ENCODE assay signal across 11 mouse cellular contexts in the genomic region with DNA sequence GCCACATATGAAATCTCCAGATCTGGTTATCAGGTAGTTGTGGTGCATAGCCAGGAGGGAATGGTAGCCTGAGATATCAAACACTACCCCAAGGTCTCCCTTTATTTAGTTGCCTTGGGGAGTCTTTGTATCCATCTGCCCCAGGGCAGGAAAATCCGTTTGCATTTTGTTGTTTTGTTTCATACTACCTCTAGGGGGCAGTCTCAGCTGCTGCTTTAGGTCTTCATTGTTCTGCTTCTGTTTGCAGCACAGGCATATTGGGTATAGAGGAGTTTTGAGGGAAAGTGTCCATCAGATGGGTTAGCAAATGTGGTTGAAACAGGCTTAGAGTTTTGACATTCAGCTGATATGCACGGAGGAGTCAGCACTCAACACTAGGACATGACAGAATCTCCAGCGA. TPM values are rescaled to one million over a fixed set of nuclear protein-coding genes. Genes with fewer than 3 reads are reported as not detected.
DNase-seq lines count a peak whose midpoint lies in the region; ATAC-seq and TF ChIP-seq lines count a peak whose summit lies in the region.
"Had no signal": no experiment of that assay in that cellular context is flagged by ENCODE, and none has a peak within 500 bp of the region (broad histone marks: within the 10 kb centered on the region; RNA-seq: fewer than 3 reads in every experiment).

No protein-coding gene starts in this region.

- no peaks in the 10 kb centered on the region for H3K27me3 ChIP-seq in forebrain, postnatal 0 days (ENCODE audit: insufficient read depth, low read length)
- H3K27me3 ChIP-seq in forebrain, embryonic 11.5 days (ENCODE audit: control insufficient read depth, insufficient read depth, low read length): no peaks in the 10 kb centered on the region
- H3K27me3 ChIP-seq in neural tube, embryonic 15.5 days (replicated peaks): no peaks in the 10 kb centered on the region
- H3K27me3 ChIP-seq: forebrain, embryonic 13.5 days had no signal

- ATAC-seq in forebrain, postnatal 0 days: peak; percentile 34; the same call in 1 of the 2 replicates
- no peak for ATAC-seq in forebrain, embryonic 11.5 days (replicated peaks; ENCODE audit: low FRiP score)
- no peak for ATAC-seq in neural tube, embryonic 15.5 days (ENCODE audit: low FRiP score)

- no peak overlapping the region for H3K27ac ChIP-seq in forebrain, postnatal 0 days (ENCODE audit: low read depth, low read length)
- no peak overlapping the region for H3K27ac ChIP-seq in forebrain, embryonic 11.5 days (ENCODE audit: low read depth, low read length)
- no peak overlapping the region for H3K27ac ChIP-seq in neural tube, embryonic 15.5 days (replicated peaks)
- H3K27ac ChIP-seq: forebrain, embryonic 13.5 days had no signal

- H3K4me3 ChIP-seq in forebrain, postnatal 0 days (ENCODE audit: low read depth, low read length): no peak overlapping the region
- no peak overlapping the region for H3K4me3 ChIP-seq in forebrain, embryonic 11.5 days (ENCODE audit: low read depth, low read length)
- H3K4me3 ChIP-seq in neural tube, embryonic 15.5 days (replicated peaks): no peak overlapping the region
- H3K4me3 ChIP-seq: forebrain, embryonic 13.5 days had no signal

- intact Hi-C loops in gastrocnemius, postnatal 36 days (cut with DNase I): loop anchor here (5.0 kb wide), 1 partner anchor 339 kb away; no protein-coding TSS in a partner anchor

- no peaks in the 10 kb centered on the region for H3K4me1 ChIP-seq in forebrain, postnatal 0 days (ENCODE audit: insufficient read depth)
- no peaks in the 10 kb centered on the region for H3K4me1 ChIP-seq in forebrain, embryonic 11.5 days (replicated peaks; ENCODE audit: control insufficient read depth, insufficient read depth, low read length)
- H3K4me1 ChIP-seq in neural tube, embryonic 15.5 days: no peaks in the 10 kb centered on the region
- H3K4me1 ChIP-seq: forebrain, embryonic 13.5 days had no signal

- no peak overlapping the region for H3K4me2 ChIP-seq in forebrain, postnatal 0 days (ENCODE audit: low read depth)
- H3K4me2 ChIP-seq in forebrain, embryonic 11.5 days (ENCODE audit: low read depth, low read length, severe bottlenecking): no peak overlapping the region
- no peak overlapping the region for H3K4me2 ChIP-seq in neural tube, embryonic 15.5 days
- H3K4me2 ChIP-seq: forebrain, embryonic 13.5 days had no signal

- TF ChIP-seq CTCF in forebrain, postnatal 0 days (IDR thresholded peaks at IDR 0.05; ENCODE audit: low read depth): peak; percentile 84

- no peak overlapping the region for H3K9ac ChIP-seq in forebrain, postnatal 0 days
- H3K9ac ChIP-seq in forebrain, embryonic 11.5 days (ENCODE audit: low read length): no peak overlapping the region
- no peak overlapping the region for H3K9ac ChIP-seq in neural tube, embryonic 15.5 days (replicated peaks)
- H3K9ac ChIP-seq: forebrain, embryonic 13.5 days had no signal

- no peaks in the 10 kb centered on the region; the same call in 1 of the 2 replicates for H3K36me3 ChIP-seq in forebrain, postnatal 0 days (ENCODE audit: insufficient read depth)
- H3K36me3 ChIP-seq in forebrain, embryonic 11.5 days (ENCODE audit: control insufficient read depth, insufficient read depth, low read length): no peaks in the 10 kb centered on the region
- H3K36me3 ChIP-seq in neural tube, embryonic 15.5 days: no peaks in the 10 kb centered on the region

- peak; percentile 65 for DNase-seq in forebrain, postnatal 0 days
- DNase-seq in forebrain, embryonic 11.5 days (ENCODE audit: low spot score): no peak
- peak; percentile 15 for DNase-seq in neural tube, embryonic 10.5 days (ENCODE audit: extremely low spot score, low spot score)
- peak; percentile 48 for DNase-seq in forelimb bud, embryonic 11.5 days (ENCODE audit: low read depth, low spot score)
- DNase-seq in spleen, postnatal 4 days (ENCODE audit: low spot score in 2 of 2): no peak
- no peak for DNase-seq in thymus, postnatal 14 days
- no peak for DNase-seq in gastrocnemius, postnatal 36 days
- DNase-seq: kidney, adult 18-20 months; lung, adult 18-20 months had no signal

- WGBS in forebrain, postnatal 0 days: 53% methylated on average over 3 of the region's 3 CpGs
- 50% methylated on average over 3 of the region's 3 CpGs for WGBS in forebrain, embryonic 11.5 days
- 59% methylated on average over 3 of the region's 3 CpGs for whole genome bisulfite sequencing in neural tube, embryonic 15.5 days

- H3K9me3 ChIP-seq in forebrain, postnatal 0 days (ENCODE audit: low read length): no peaks in the 10 kb centered on the region
- no peaks in the 10 kb centered on the region for H3K9me3 ChIP-seq in forebrain, embryonic 11.5 days (ENCODE audit: control insufficient read depth, low read length)
- H3K9me3 ChIP-seq in neural tube, embryonic 15.5 days (replicated peaks): no peaks in the 10 kb centered on the region
- H3K9me3 ChIP-seq: forebrain, embryonic 13.5 days had no signal

RNA-seq across cellular contexts. Expression of a gene that starts 40.5 kb away (rescaled TPM):
- 16.2 and 19.8 TPM in 2 replicates for total RNA-seq in forebrain, postnatal 0 days (2014; rRNA removed)
- polyA plus RNA-seq in forebrain, postnatal 0 days (2015; fragmentation: Nextera tagmentation; extraction: Ambion mirVana): 3.5 and 4.6 TPM in 2 replicates
- 11.2 and 12.1 TPM in 2 replicates for polyA plus RNA-seq in forebrain, embryonic 11.5 days (2014; fragmentation: Nextera tagmentation; extraction: Ambion mirVana)
- 5.4 and 6.7 TPM in 2 replicates for polyA plus RNA-seq in neural tube, embryonic 15.5 days (2015; fragmentation: Nextera tagmentation; extraction: Ambion mirVana)
- total RNA-seq in gastrocnemius, postnatal 36 days (2021): 1 to 10 TPM; 4.4 to 6.5 TPM

RNA-seq across cellular contexts. Expression of a gene that starts 40.6 kb away (rescaled TPM):
- 69.7 and 77.2 TPM in 2 replicates for total RNA-seq in forebrain, postnatal 0 days (2014; rRNA removed)
- polyA plus RNA-seq in forebrain, postnatal 0 days (2015; fragmentation: Nextera tagmentation; extraction: Ambion mirVana): 14.3 and 19.0 TPM in 2 replicates
- 47.2 and 49.4 TPM in 2 replicates for polyA plus RNA-seq in forebrain, embryonic 11.5 days (2014; fragmentation: Nextera tagmentation; extraction: Ambion mirVana)
- 23.2 and 24.9 TPM in 2 replicates for polyA plus RNA-seq in neural tube, embryonic 15.5 days (2015; fragmentation: Nextera tagmentation; extraction: Ambion mirVana)
- total RNA-seq in gastrocnemius, postnatal 36 days (2021): 10 to 100 TPM; 32.0 to 32.8 TPM

Comparison
In these comparisons a context has a peak if more than half of its experiments do, and no peak if none do; other contexts are left out.
1. DNase-seq: peak in forebrain, postnatal 0 days (single experiment), neural tube, embryonic 10.5 days (single experiment) and forelimb bud, embryonic 11.5 days (single experiment); none in forebrain, embryonic 11.5 days (single experiment), spleen, postnatal 4 days (0 of 2), thymus, postnatal 14 days (single experiment) and gastrocnemius, postnatal 36 days (0 of 2).